Mouse (Mus musculus) liver, embryonic 14.5 days (tissue): ENCODE measurements at regions not wholly inside any gene's neighbourhood (a gene's known extent, or its start where the extent isn't known, plus 50 kb on each side); places are given as distances from the start of the nearest gene placed in this dataset.

Experiments used
- ATAC-seq: fragments of 200-750 bp; cut with Nextera tagmentation; 2 replicates; pipeline ENCODE4 v1.8.0; 2017; ENCODE audit warnings: moderate number of reproducible peaks, mild to moderate bottlenecking, moderate library complexity; ENCODE audit not compliant: insufficient read depth
- DNase-seq, 3 experiments: peaks; one replicate each; pipeline ENCODE4 v3.0.0-alpha.2; 2012 to 2013; ENCODE audit warnings: low read depth in 3 of 3, low spot score in 3 of 3
- H3K27ac ChIP-seq: fragments of 300-500 bp; sonication (generic); 2 replicates; pipeline ENCODE4 v1.5.1; 2014; ENCODE audit warnings: moderate library complexity, mild to moderate bottlenecking, control low read depth, inconsistent platforms
- H3K27me3 ChIP-seq: fragments of 300-500 bp; sonication (generic); 2 replicates; pipeline ENCODE4 v1.6.1; 2014; ENCODE audit warnings: mild to moderate bottlenecking, low read length, moderate library complexity; ENCODE audit not compliant: control insufficient read depth, insufficient read depth
- H3K36me3 ChIP-seq: fragments of 300-500 bp; sonication (generic); replicated peaks from 2 replicates; pipeline ENCODE4 v1.6.1; 2014; ENCODE audit warnings: low read depth; ENCODE audit not compliant: control insufficient read depth, insufficient read depth
- H3K4me1 ChIP-seq, 2 experiments: fragments of 200-500 bp in 1 of 2; fragments of 300-500 bp in 1 of 2; sonication (generic) in 1 of 2; replicated peaks; 2 replicates each; pipeline ENCODE4 v1.6.1; 2012 to 2014; ENCODE audit warnings: antibody characterized with exemption in 1 of 2, inconsistent platforms in 1 of 2, low read length in 1 of 2; ENCODE audit not compliant: control insufficient read depth in 2 of 2, insufficient read depth in 2 of 2
- H3K4me2 ChIP-seq: fragments of 300-500 bp; sonication (generic); 2 replicates; pipeline ENCODE4 v1.6.1; 2014; ENCODE audit warnings: low read depth, mild to moderate bottlenecking, control low read depth, moderate library complexity
- H3K4me3 ChIP-seq, 2 experiments: fragments of 200-500 bp in 1 of 2; fragments of 300-500 bp in 1 of 2; sonication (generic) in 1 of 2; 2 replicates each; pipeline ENCODE4 v1.5.1; 2012 to 2014; ENCODE audit warnings: low read depth in 2 of 2, low read length in 2 of 2, mild to moderate bottlenecking in 2 of 2, control low read depth in 1 of 2, inconsistent platforms in 1 of 2, moderate library complexity in 1 of 2; ENCODE audit not compliant: insufficient read depth in 1 of 2
- H3K9ac ChIP-seq: fragments of 300-500 bp; sonication (generic); replicated peaks from 2 replicates; pipeline ENCODE4 v1.6.1; 2014; ENCODE audit warnings: mild to moderate bottlenecking, control low read depth, moderate library complexity
- H3K9me3 ChIP-seq: fragments of 300-500 bp; sonication (generic); 2 replicates; pipeline ENCODE4 v1.6.1; 2016; ENCODE audit warnings: low read length, mixed read lengths; ENCODE audit not compliant: control insufficient read depth
- CTCF ChIP-seq: IDR thresholded peaks from 2 replicates; pipeline ENCODE4 v1.5.1; 2016; ENCODE audit warnings: antibody characterized with exemption, low read depth, control low read depth
- EP300 ChIP-seq: IDR thresholded peaks from 2 replicates; pipeline ENCODE4 v1.6.1; 2016; ENCODE audit warnings: antibody characterized with exemption, low read depth
- WGBS: fragments of 180-500 bp; shearing (Covaris S2); extraction: QIAGEN DNeasy Blood & Tissue Kit; methylation state at CpG from one replicate; pipeline ENCODE4 v1.1.7; 2014; ENCODE audit not compliant: insufficient replicate concordance; 5-methylcytosine and 5-hydroxymethylcytosine counted together

DNA sequence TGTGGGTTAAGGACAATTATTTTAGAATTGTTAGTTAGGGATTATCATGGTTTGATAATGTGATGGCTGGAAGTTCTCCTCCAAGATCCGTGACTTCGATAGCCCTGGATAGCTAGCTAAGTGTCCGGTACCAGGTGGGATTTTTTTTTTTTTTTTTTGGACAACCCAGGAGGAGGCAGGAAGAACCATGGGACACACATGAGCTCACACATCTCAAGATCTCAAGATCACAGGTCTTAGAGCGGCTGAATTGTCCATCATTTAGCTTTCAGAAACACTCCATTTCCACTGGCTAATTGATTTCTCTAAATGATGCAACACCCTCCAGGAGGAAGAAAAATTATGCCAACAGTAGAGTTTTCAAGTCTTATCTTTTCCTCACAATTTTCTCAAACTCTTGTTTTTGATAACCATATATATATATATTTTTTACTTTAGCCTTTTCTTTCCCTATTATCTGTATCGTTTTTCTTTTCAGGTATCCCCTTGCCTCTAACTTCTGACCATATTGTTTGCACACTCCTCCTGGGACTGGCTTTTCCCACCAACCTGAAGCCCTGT is 54.5 kb upstream of the Ctnnb1 start:
- Histone ChIP-seq H3K4me3 (no peak overlapping the region), H3K27me3 (no peaks in the 10 kb centered on the region), H3K9me3 (no peaks in the 10 kb centered on the region), H3K4me2 (no peak overlapping the region), H3K4me1 (no peaks in the 10 kb centered on the region), H3K27ac (no peak overlapping the region), H3K9ac (no peak overlapping the region), H3K36me3 (no peaks in the 10 kb centered on the region)
- TF ChIP-seq CTCF, result no peak
- no peak for TF ChIP-seq EP300
- ATAC-seq, result no peak
- DNase-seq, result no peak
- WGBS, result 72% methylated on average over 5 of the region's 5 CpGs

GRCm38 (mm10) chr9:120877101-120877500 is 51.9 kb upstream of the Ctnnb1 start:
- 67% methylated on average over 2 of the region's 2 CpGs for WGBS
- no peak overlapping the region for H3K4me3 ChIP-seq
- H3K27me3 ChIP-seq, result no peaks in the 10 kb centered on the region
- no peak overlapping the region for H3K4me2 ChIP-seq
- no peaks in the 10 kb centered on the region for H3K36me3 ChIP-seq
- ATAC-seq (no peak), DNase-seq (no peak)
- TF ChIP-seq CTCF, result no peak
- no peak for TF ChIP-seq EP300
- H3K9ac ChIP-seq, result no peak overlapping the region
- H3K4me1 ChIP-seq, result peaks cover 0 to 6% of the 10 kb centered on the region in 2 experiments; a peak in 1 of 4 replicates
- H3K27ac ChIP-seq, result no peak overlapping the region
- no peaks in the 10 kb centered on the region for H3K9me3 ChIP-seq
